Mouse (Mus musculus) forebrain, postnatal 0 days (tissue): ENCODE data around the gene Mgst2. TPM values are rescaled to one million over a fixed set of nuclear protein-coding genes. Genes with fewer than 3 reads are reported as not detected.
A peak's percentile ranks its signal among the peaks of the same experiment; 100 is the strongest.

ENCODE experiments used
- ATAC-seq: fragments of 200-750 bp; cut with Nextera tagmentation; 2 replicates; pipeline ENCODE4 v1.8.0; 2017; ENCODE audit warnings: mild to moderate bottlenecking, moderate library complexity
- DNase-seq: peaks from one replicate; pipeline ENCODE4 v3.0.0-alpha.2; 2015
- H3K27ac ChIP-seq: fragments of 300-500 bp; sonication (generic); 2 replicates; pipeline ENCODE4 v1.5.1; 2014; ENCODE audit warnings: low read depth, mild to moderate bottlenecking, antibody characterized with exemption, low read length, moderate library complexity, mixed read lengths
- H3K27me3 ChIP-seq: fragments of 300-500 bp; sonication (generic); 2 replicates; pipeline ENCODE4 v1.6.1; 2014; ENCODE audit warnings: mild to moderate bottlenecking, low read length, mixed read lengths; ENCODE audit not compliant: insufficient read depth
- H3K36me3 ChIP-seq: fragments of 300-500 bp; sonication (generic); 2 replicates; pipeline ENCODE4 v1.6.1; 2014; ENCODE audit warnings: mild to moderate bottlenecking, moderate library complexity; ENCODE audit not compliant: insufficient read depth
- H3K4me1 ChIP-seq: fragments of 300-500 bp; sonication (generic); 2 replicates; pipeline ENCODE4 v1.6.1; 2014; ENCODE audit warnings: antibody characterized with exemption; ENCODE audit not compliant: insufficient read depth
- H3K4me2 ChIP-seq: fragments of 300-500 bp; sonication (generic); 2 replicates; pipeline ENCODE4 v1.6.1; 2014; ENCODE audit warnings: low read depth, mild to moderate bottlenecking, moderate library complexity
- H3K4me3 ChIP-seq: fragments of 300-500 bp; sonication (generic); 2 replicates; pipeline ENCODE4 v1.5.1; 2014; ENCODE audit warnings: low read depth, low read length, mixed read lengths
- H3K9ac ChIP-seq: fragments of 300-500 bp; sonication (generic); 2 replicates; pipeline ENCODE4 v1.6.1; 2014; ENCODE audit warnings: mild to moderate bottlenecking
- H3K9me3 ChIP-seq: fragments of 300-500 bp; sonication (generic); 2 replicates; pipeline ENCODE4 v1.6.1; 2016; ENCODE audit warnings: low read length
- CTCF ChIP-seq: sonication (generic); IDR thresholded peaks from 2 replicates; pipeline ENCODE4 v1.5.1; 2016; ENCODE audit warnings: antibody characterized with exemption, control low read depth, low read depth
- WGBS: fragments of 180-500 bp; shearing (Covaris S2); extraction: QIAGEN DNeasy Blood & Tissue Kit; methylation state at CpG from one replicate; pipeline ENCODE4 v1.1.7; 2014; 5-methylcytosine and 5-hydroxymethylcytosine counted together
- polyA plus RNA-seq: library from polyadenylated mRNA; unstranded; fragments of >200 nt; fragmentation: Nextera tagmentation; extraction: Ambion mirVana; gene quantifications from 2 replicates; pipeline ENCODE4 v1.2.1, GENCODE M21; 2015
- total RNA-seq: library from RNA; depleted of rRNA; stranded (reverse); fragments of >200 nt; gene quantifications from 2 replicates; pipeline ENCODE4 v1.2.3, GENCODE M21; 2014

Mgst2 gene
- total and polyA plus RNA-seq, 2 experiments from 2014 or later, result 0.94 TPM; not detected in 1

DNA sequence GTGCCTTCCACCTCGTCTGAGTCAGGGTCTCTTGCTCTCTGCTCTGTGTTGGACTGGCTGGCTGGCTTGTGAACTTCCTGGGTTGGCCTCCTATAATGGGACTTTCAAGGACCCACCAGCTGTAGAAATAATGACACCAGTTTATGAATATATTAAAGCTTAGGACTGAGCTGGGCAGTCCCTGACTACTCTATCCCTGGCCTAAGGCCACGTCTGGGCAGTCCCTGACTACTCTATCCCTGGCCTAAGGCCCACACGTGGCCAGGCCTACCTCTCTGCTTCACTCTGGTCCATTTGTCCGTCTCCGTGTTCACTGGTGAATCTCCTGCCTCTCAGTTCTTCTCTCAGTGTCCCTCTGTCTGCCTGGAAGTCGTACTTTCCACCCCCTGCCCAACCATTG, 14.7 kb upstream of the Mgst2 start:
- Histone ChIP-seq H3K4me1 (0 out of 2 replicates have a peak, but pooled peaks cover 5% of the 10 kb centered on the region), H3K9ac (no peak overlapping the region), H3K9me3 (no peaks in the 10 kb centered on the region), H3K27me3 (no peaks in the 10 kb centered on the region), H3K4me3 (no peak overlapping the region), H3K36me3 (no peaks in the 10 kb centered on the region), H3K27ac (no peak overlapping the region), H3K4me2 (no peak overlapping the region)
- TF ChIP-seq CTCF, result no peak
- 86% methylated on average over 6 of the region's 6 CpGs for WGBS
- ATAC-seq (no peak), DNase-seq (no peak)

DNA sequence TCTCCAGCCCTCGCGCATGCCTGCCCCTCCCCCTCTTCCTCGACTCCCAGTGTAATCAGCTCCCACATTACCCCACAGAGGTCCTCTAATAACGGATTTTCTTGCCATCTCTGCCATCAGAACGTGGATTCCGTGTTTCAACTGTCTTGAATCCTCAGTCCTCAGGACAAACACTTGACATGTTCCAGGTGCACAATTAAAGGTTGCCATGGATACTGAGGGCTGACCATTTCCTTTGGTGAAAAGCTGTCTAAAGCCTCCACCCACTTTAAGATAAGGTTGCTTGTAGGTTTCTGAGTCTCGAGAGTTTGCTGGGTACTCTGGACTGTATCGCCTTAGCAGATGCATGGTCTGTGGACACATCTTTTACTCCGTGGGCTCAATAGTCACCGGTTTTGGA, 13.9 kb upstream of the Mgst2 start:
- H3K36me3 ChIP-seq, result no peaks in the 10 kb centered on the region
- TF ChIP-seq CTCF, result no peak
- no peak overlapping the region for H3K27ac ChIP-seq
- no peak for DNase-seq
- H3K4me1 ChIP-seq, result 0 out of 2 replicates have a peak, but pooled peaks cover 5% of the 10 kb centered on the region
- no peak overlapping the region for H3K4me2 ChIP-seq
- no peaks in the 10 kb centered on the region for H3K27me3 ChIP-seq
- ATAC-seq, result no peak
- 80% methylated on average over 10 of the region's 10 CpGs for WGBS
- no peak overlapping the region for H3K9ac ChIP-seq
- H3K9me3 ChIP-seq, result no peaks in the 10 kb centered on the region
- H3K4me3 ChIP-seq, result no peak overlapping the region

DNA sequence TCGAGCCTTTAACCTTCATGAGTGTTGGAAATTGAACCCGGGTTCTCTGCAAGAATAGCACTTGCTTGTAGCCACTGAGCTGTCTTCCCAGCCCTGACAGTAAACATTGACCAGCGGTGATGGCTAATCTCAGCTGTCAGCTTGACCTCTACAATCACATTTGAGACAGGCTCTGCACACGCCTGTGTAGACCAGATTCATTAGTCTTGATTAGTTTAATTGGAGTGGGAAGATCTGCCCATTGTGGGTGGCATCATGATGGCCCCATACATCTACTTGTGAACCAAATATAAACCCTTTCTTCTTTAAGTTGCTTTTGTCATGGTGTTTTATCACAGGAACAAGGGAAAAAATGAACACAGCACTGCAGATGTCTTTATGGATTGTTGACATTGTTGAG, 12.8 kb upstream of the Mgst2 start:
- H3K4me3 ChIP-seq, result no peak overlapping the region

DNA sequence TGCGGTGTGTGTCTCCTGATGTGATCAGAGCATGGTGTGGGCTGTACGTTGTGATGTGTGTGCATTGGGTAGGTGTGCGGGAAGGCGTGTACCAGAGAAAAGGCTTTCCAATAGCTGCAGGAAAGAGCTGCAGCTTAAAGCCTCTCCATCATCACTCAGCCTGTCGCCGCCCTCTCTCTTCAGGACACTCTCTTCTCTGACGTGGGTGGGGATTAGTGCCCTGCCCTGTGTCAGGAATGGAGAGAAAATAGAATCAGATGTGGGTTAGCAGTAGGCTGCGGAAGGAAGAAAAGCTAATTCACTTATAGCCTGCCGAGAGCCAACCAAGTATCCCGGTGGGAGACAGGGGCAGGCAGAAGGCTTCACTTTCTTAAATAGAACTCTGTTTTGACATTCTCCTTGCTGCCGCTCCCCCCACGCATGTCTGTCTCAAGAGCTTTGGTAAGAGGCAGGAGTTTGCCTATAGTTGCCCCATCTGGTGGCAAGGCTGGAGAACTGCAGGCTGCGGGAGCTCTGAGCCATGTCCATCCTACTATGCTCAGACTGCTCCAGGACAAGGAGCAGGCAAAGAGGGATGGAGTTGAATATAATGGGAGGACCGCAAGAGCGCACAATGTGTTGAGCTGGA, 12.0 kb upstream of the Mgst2 start:
- Histone ChIP-seq H3K27ac (peak overlapping the region; percentile 23; the same call in 1 of the 2 replicates), H3K4me3 (no peak overlapping the region), H3K27me3 (no peaks in the 10 kb centered on the region), H3K9me3 (no peaks in the 10 kb centered on the region), H3K4me1 (0 out of 2 replicates have a peak, but pooled peaks cover 5% of the 10 kb centered on the region), H3K4me2 (peak overlapping the region; percentile 30; the same call in 1 of the 2 replicates), H3K36me3 (no peaks in the 10 kb centered on the region), H3K9ac (no peak overlapping the region)
- ATAC-seq (peak; percentile 75), DNase-seq (peak; percentile 90)
- peak; percentile 98 for TF ChIP-seq CTCF
- 36% methylated on average over 15 of the region's 15 CpGs for WGBS

More for the DNA sequence above, 12.8 kb upstream of the Mgst2 start:
- Histone ChIP-seq H3K27me3 (no peaks in the 10 kb centered on the region), H3K4me2 (no peak overlapping the region), H3K9ac (no peak overlapping the region), H3K4me1 (0 out of 2 replicates have a peak, but pooled peaks cover 5% of the 10 kb centered on the region), H3K9me3 (no peaks in the 10 kb centered on the region), H3K36me3 (no peaks in the 10 kb centered on the region), H3K27ac (no peak overlapping the region)
- ATAC-seq (no peak), DNase-seq (no peak)
- no peak for TF ChIP-seq CTCF
- WGBS, result 85% methylated on average over 4 of the region's 4 CpGs

DNA sequence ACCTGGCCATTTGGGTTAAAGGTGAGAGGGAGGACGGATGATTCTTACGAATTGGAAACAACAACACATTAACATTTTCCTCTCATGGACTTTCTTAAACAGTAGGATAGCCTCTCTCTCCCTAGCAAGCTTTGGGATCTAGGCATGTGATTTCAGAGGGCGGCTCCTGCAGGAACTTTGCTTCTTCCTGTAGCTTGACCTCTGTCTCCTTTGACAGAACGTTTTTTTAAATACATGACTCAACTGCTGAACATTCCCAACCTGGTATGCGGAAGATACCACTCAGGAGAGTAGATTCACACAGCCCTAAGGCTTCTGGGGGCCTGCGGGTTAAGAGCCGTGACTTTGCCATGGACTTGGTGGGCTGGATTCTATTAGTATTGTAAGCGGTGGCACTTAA, 10.7 kb upstream of the Mgst2 start:
- Histone ChIP-seq H3K4me2 (no peak overlapping the region), H3K36me3 (no peaks in the 10 kb centered on the region), H3K9ac (no peak overlapping the region), H3K27me3 (no peaks in the 10 kb centered on the region), H3K4me3 (no peak overlapping the region), H3K27ac (no peak overlapping the region), H3K4me1 (0 out of 2 replicates have a peak, but pooled peaks cover 5% of the 10 kb centered on the region), H3K9me3 (no peaks in the 10 kb centered on the region)
- 90% methylated on average over 8 of the region's 8 CpGs for WGBS
- no peak for ATAC-seq
- DNase-seq, result no peak
- TF ChIP-seq CTCF, result no peak

DNA sequence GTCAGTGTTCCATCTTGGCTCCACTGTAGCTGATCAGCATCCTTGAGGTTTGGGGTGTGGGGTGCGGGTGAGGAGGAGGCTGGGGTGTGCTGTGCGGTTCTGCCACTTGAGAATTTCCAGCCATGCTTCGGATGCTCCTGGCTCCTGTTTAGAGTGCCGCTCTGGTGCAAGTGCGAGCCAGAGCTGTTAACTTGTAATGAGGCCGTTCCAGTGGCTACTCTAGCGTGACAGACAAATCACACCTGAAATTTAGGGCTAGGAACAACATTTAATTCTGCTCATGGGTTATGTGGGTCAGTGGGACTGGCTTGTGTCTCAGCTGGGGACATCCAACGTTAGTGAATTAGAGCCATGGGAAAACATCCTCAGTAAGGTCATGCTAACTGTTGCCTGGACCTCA, 10.2 kb upstream of the Mgst2 start:
- H3K9me3 ChIP-seq, result no peaks in the 10 kb centered on the region
- no peaks in the 10 kb centered on the region for H3K27me3 ChIP-seq
- DNase-seq (no peak), ATAC-seq (no peak)
- no peak for TF ChIP-seq CTCF
- H3K9ac ChIP-seq, result no peak overlapping the region
- H3K36me3 ChIP-seq, result no peaks in the 10 kb centered on the region
- 84% methylated on average over 8 of the region's 8 CpGs for WGBS
- H3K27ac ChIP-seq, result no peak overlapping the region
- H3K4me1 ChIP-seq, result 0 out of 2 replicates have a peak, but pooled peaks cover 5% of the 10 kb centered on the region
- no peak overlapping the region for H3K4me3 ChIP-seq
- no peak overlapping the region for H3K4me2 ChIP-seq

DNA sequence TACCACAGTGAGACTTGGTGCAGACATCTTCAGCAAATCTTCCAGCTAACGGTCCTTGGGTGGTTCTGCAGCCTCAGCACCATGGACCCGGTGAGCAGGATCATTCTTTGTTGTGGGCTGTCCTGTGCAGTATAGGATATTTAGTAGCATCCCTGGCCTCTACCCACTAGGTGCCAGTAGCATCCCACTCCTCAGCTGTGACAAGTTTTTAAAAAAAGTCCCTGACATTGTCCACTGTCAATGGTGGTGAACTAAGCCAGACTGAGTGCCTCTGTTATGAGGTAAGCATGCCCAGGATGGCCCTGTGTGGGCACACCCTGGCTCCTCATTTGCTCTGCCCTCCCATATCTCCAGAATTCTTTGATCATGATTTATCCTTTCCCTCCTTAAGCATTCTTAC, 9.0 kb upstream of the Mgst2 start:
- H3K4me1 ChIP-seq, result 0 out of 2 replicates have a peak, but pooled peaks cover 5% of the 10 kb centered on the region
- WGBS, result 77% methylated on average over 2 of the region's 2 CpGs
- H3K36me3 ChIP-seq, result no peaks in the 10 kb centered on the region
- H3K9ac ChIP-seq, result no peak overlapping the region
- H3K27me3 ChIP-seq, result no peaks in the 10 kb centered on the region
- no peak overlapping the region for H3K4me2 ChIP-seq
- DNase-seq (peak; percentile 70), ATAC-seq (peak; percentile 58)
- H3K27ac ChIP-seq, result no peak overlapping the region
- no peaks in the 10 kb centered on the region for H3K9me3 ChIP-seq
- TF ChIP-seq CTCF, result peak; percentile 69
- no peak overlapping the region for H3K4me3 ChIP-seq
